In the genomic region with DNA sequence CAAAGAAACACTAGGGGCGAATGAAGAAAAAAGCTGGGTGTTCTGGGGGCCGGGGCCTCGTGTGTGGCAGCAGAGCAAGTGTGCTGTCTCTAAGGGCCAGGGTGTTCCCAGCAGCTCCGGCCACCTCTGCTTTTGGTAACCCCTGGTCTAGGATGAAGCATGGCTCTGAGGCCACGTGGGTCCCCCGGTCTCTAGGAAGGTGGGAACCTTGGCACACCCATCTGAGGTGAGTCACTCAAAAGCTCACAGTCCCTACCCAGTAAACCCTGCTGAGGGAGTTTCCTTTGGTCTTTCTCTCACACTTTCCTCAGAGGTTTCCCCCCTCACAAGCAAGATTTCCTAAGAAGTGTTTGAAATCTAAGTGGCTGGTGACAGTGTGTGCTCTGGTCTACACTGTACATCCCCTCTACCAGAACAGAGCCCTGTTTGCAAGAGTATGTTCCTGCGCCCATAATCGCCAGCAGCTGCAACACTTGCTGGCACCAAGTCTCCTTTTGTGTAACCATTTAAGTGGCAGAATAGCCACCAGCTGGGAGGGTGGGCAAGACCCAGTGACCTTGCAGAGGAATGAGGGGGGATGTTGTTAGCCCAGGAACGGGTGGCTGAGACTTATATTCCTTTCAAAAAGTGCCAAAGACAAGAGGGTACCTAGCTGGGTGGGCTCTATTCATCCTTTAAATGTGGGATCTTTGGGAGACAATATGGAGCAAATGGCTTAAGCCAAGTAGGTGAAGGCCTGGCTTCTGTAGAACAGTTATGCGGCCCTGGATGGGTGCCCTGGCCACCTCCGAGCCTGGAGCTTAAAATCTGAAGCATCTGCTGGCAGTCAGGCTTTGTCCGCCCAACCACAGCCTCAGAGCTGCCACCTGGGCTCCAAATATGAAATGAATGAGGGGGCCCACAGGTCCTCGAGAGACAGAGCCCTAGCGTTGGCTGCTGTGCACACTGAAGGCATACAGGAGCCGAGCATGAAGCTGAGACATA, we compare ENCODE assay signal across 14 mouse cellular contexts. TPM values are rescaled to one million over a fixed set of nuclear protein-coding genes. Genes with fewer than 3 reads are reported as not detected.
A peak's percentile ranks its signal among the peaks of the same experiment; 100 is the strongest.
DNase-seq lines count a peak whose midpoint lies in the region; ATAC-seq and TF ChIP-seq lines count a peak whose summit lies in the region.
"Had no signal": no experiment of that assay in that cellular context is flagged by ENCODE, and none has a peak within 500 bp of the region (broad histone marks: within the 10 kb centered on the region; RNA-seq: fewer than 3 reads in every experiment).

No protein-coding gene starts in this region.

- no peak for TF ChIP-seq CTCF in midbrain, postnatal 0 days (IDR thresholded peaks at IDR 0.05)

- H3K9ac ChIP-seq in forebrain, embryonic 11.5 days (ENCODE audit: low read length): no peak overlapping the region
- H3K9ac ChIP-seq in midbrain, postnatal 0 days (replicated peaks; ENCODE audit: low read length, poor library complexity, severe bottlenecking): no peak overlapping the region
- H3K9ac ChIP-seq in forebrain, embryonic 13.5 days: no peak overlapping the region
- H3K9ac ChIP-seq: lung, embryonic 14.5 days; neural tube, embryonic 13.5 days had no signal

- H3K36me3 ChIP-seq in forebrain, embryonic 10.5 days (replicated peaks): no peaks in the 10 kb centered on the region
- no peaks in the 10 kb centered on the region for H3K36me3 ChIP-seq in forebrain, embryonic 11.5 days (ENCODE audit: control insufficient read depth, insufficient read depth, low read length)
- H3K36me3 ChIP-seq in midbrain, embryonic 10.5 days: no peaks in the 10 kb centered on the region
- no peaks in the 10 kb centered on the region for H3K36me3 ChIP-seq in midbrain, postnatal 0 days (ENCODE audit: insufficient read depth, low read length)
- H3K36me3 ChIP-seq in forebrain, embryonic 13.5 days (ENCODE audit: poor library complexity, severe bottlenecking): no peaks in the 10 kb centered on the region
- H3K36me3 ChIP-seq: neural tube, embryonic 13.5 days had no signal

- DNase-seq in forebrain, embryonic 10.5 days (ENCODE audit: extremely low spot score, low spot score): no peak
- no peak for DNase-seq in forebrain, embryonic 11.5 days (ENCODE audit: low spot score)
- no peak for DNase-seq in midbrain, embryonic 10.5 days (ENCODE audit: low spot score)
- DNase-seq in midbrain, postnatal 0 days (ENCODE audit: low spot score): no peak
- DNase-seq in Muller cell, postnatal 12 days (ENCODE audit: inconsistent ontology term): peak; percentile 44
- no peak for DNase-seq in gastrocnemius, adult 18-20 months (ENCODE audit: low spot score)
- DNase-seq: B cell, adult 2 months; cerebellum, adult 9-11 months; kidney, postnatal 10 days; lung, embryonic 14.5 days had no signal

- peaks cover 47% of the 10 kb centered on the region for H3K27me3 ChIP-seq in forebrain, embryonic 10.5 days (ENCODE audit: poor library complexity, severe bottlenecking)
- no peaks in the 10 kb centered on the region for H3K27me3 ChIP-seq in forebrain, embryonic 11.5 days (ENCODE audit: control insufficient read depth, insufficient read depth, low read length)
- H3K27me3 ChIP-seq in midbrain, embryonic 10.5 days (ENCODE audit: low read depth, poor library complexity, severe bottlenecking): peaks cover 52% of the 10 kb centered on the region
- H3K27me3 ChIP-seq in midbrain, postnatal 0 days (ENCODE audit: insufficient read depth, low read length): no peaks in the 10 kb centered on the region
- H3K27me3 ChIP-seq in forebrain, embryonic 13.5 days: no peaks in the 10 kb centered on the region

- peaks cover 51% of the 10 kb centered on the region for H3K4me1 ChIP-seq in forebrain, embryonic 10.5 days
- peaks cover 19% of the 10 kb centered on the region; the same call in 1 of the 2 replicates for H3K4me1 ChIP-seq in forebrain, embryonic 11.5 days (replicated peaks; ENCODE audit: control insufficient read depth, insufficient read depth, low read length)
- H3K4me1 ChIP-seq in midbrain, embryonic 10.5 days: peaks cover 37% of the 10 kb centered on the region
- H3K4me1 ChIP-seq in midbrain, postnatal 0 days (ENCODE audit: insufficient read depth, low read length): peaks cover 4% of the 10 kb centered on the region; the same call in 1 of the 2 replicates
- H3K4me1 ChIP-seq in forebrain, embryonic 13.5 days: peaks cover 37% of the 10 kb centered on the region

- 72% methylated on average over 15 of the region's 15 CpGs for WGBS in forebrain, embryonic 10.5 days
- WGBS in forebrain, embryonic 11.5 days: 67% methylated on average over 15 of the region's 15 CpGs
- 72% methylated on average over 15 of the region's 15 CpGs for WGBS in midbrain, embryonic 10.5 days
- WGBS in midbrain, postnatal 0 days: 63% methylated on average over 15 of the region's 15 CpGs
- 52% methylated on average over 15 of the region's 15 CpGs for WGBS in forebrain, embryonic 13.5 days

- no peak overlapping the region for H3K4me3 ChIP-seq in forebrain, embryonic 10.5 days
- no peak overlapping the region for H3K4me3 ChIP-seq in forebrain, embryonic 11.5 days (ENCODE audit: low read depth, low read length)
- H3K4me3 ChIP-seq in midbrain, embryonic 10.5 days: no peak overlapping the region
- H3K4me3 ChIP-seq in midbrain, postnatal 0 days (ENCODE audit: low read depth, low read length): no peak overlapping the region
- H3K4me3 ChIP-seq in forebrain, embryonic 13.5 days: no peak overlapping the region
- H3K4me3 ChIP-seq: neural tube, embryonic 13.5 days had no signal

- no peaks in the 10 kb centered on the region for H3K9me3 ChIP-seq in forebrain, embryonic 10.5 days
- H3K9me3 ChIP-seq in forebrain, embryonic 11.5 days (ENCODE audit: control insufficient read depth, low read length): no peaks in the 10 kb centered on the region
- H3K9me3 ChIP-seq in midbrain, embryonic 10.5 days (replicated peaks): no peaks in the 10 kb centered on the region
- no peaks in the 10 kb centered on the region for H3K9me3 ChIP-seq in midbrain, postnatal 0 days (ENCODE audit: low read length)
- no peaks in the 10 kb centered on the region for H3K9me3 ChIP-seq in forebrain, embryonic 13.5 days (replicated peaks)
- H3K9me3 ChIP-seq: neural tube, embryonic 13.5 days had no signal

- no peak overlapping the region for H3K4me2 ChIP-seq in forebrain, embryonic 11.5 days (ENCODE audit: low read depth, low read length, severe bottlenecking)
- no peak overlapping the region for H3K4me2 ChIP-seq in midbrain, postnatal 0 days (ENCODE audit: low read depth, low read length, poor library complexity, severe bottlenecking)
- no peak overlapping the region for H3K4me2 ChIP-seq in forebrain, embryonic 13.5 days
- H3K4me2 ChIP-seq: lung, embryonic 14.5 days; neural tube, embryonic 13.5 days had no signal

- ATAC-seq in forebrain, embryonic 11.5 days (replicated peaks; ENCODE audit: low FRiP score): no peak
- ATAC-seq in midbrain, postnatal 0 days (ENCODE audit: low FRiP score): no peak
- ATAC-seq in forebrain, embryonic 13.5 days: peak; percentile 57
- ATAC-seq in inflammation-experienced regulatory T-cells, adult 6 months: no peak
- ATAC-seq: intestine, embryonic 16.5 days had no signal

- peak overlapping the region; percentile 21 for H3K27ac ChIP-seq in forebrain, embryonic 10.5 days
- no peak overlapping the region for H3K27ac ChIP-seq in forebrain, embryonic 11.5 days (ENCODE audit: low read depth, low read length)
- H3K27ac ChIP-seq in midbrain, embryonic 10.5 days (replicated peaks): 0 out of 2 replicates have a peak overlapping the region, but pooled peaks have one; percentile 6
- no peak overlapping the region for H3K27ac ChIP-seq in midbrain, postnatal 0 days (ENCODE audit: low read depth, low read length)
- H3K27ac ChIP-seq in forebrain, embryonic 13.5 days: peak overlapping the region; percentile 0
- H3K27ac ChIP-seq: neural tube, embryonic 13.5 days had no signal

RNA-seq across cellular contexts. Expression of a gene that starts 44.3 kb away (rescaled TPM):
- polyA plus RNA-seq in forebrain, embryonic 10.5 days (2016; fragmentation: Nextera tagmentation; extraction: Ambion mirVana): 11.2 and 11.3 TPM in 2 replicates
- polyA plus RNA-seq in forebrain, embryonic 11.5 days (2014; fragmentation: Nextera tagmentation; extraction: Ambion mirVana): 33.9 and 36.6 TPM in 2 replicates
- polyA plus RNA-seq in midbrain, embryonic 10.5 days (2016; fragmentation: Nextera tagmentation; extraction: Ambion mirVana): 10.4 and 15.0 TPM in 2 replicates
- 74.1 and 78.5 TPM in 2 replicates for total RNA-seq in midbrain, postnatal 0 days (2014; rRNA removed)
- polyA plus RNA-seq in midbrain, postnatal 0 days (2015; fragmentation: Nextera tagmentation; extraction: Ambion mirVana): 31.9 and 35.2 TPM in 2 replicates
- 37.2 and 42.6 TPM in 2 replicates for polyA plus RNA-seq in forebrain, embryonic 13.5 days (2015; fragmentation: Nextera tagmentation; extraction: Ambion mirVana)
- 1 to 10 TPM; 1.2 to 1.5 (median 1.2) TPM for polyA plus RNA-seq in inflammation-experienced regulatory T-cells, adult 6 months (2017; shearing (Covaris generic))
- under 1 TPM; 0.05 to 0.07 TPM for total RNA-seq in gastrocnemius, adult 18-20 months (2021)

Comparison
In these comparisons a context has a peak if more than half of its experiments do, and no peak if none do; other contexts are left out.
1. H3K27ac ChIP-seq: peak in forebrain, embryonic 10.5 days (single experiment), midbrain, embryonic 10.5 days (single experiment) and forebrain, embryonic 13.5 days (single experiment); none in forebrain, embryonic 11.5 days (single experiment) and midbrain, postnatal 0 days (single experiment).